Mouse (Mus musculus) ES-Bruce4 (cell line): Measurements from ENCODE around the gene Slc25a22. TPM values are rescaled to one million over a fixed set of nuclear protein-coding genes. Genes with fewer than 3 reads are reported as not detected.
A peak's percentile ranks its signal among the peaks of the same experiment; 100 is the strongest.

Source experiments
- H3K27ac ChIP-seq: 2 replicates; pipeline ENCODE4 v1.5.1; 2012; ENCODE audit warnings: low read length, inconsistent platforms; ENCODE audit not compliant: insufficient read depth
- H3K27me3 ChIP-seq: 2 replicates; pipeline ENCODE4 v1.6.1; 2012; ENCODE audit warnings: mild to moderate bottlenecking, low read length, inconsistent platforms; ENCODE audit not compliant: control insufficient read depth, poor library complexity, insufficient read depth, severe bottlenecking
- H3K36me3 ChIP-seq: 2 replicates; pipeline ENCODE4 v1.6.1; 2012; ENCODE audit warnings: inconsistent platforms, mild to moderate bottlenecking, low read length, moderate library complexity; ENCODE audit not compliant: control insufficient read depth, poor library complexity, insufficient read depth, severe bottlenecking
- H3K4me1 ChIP-seq: one replicate; pipeline ENCODE4 v1.8.1; 2011; ENCODE audit warnings: low read length; ENCODE audit not compliant: control insufficient read depth, insufficient read depth
- H3K4me3 ChIP-seq: 2 replicates; pipeline ENCODE4 v1.5.1; 2011; ENCODE audit warnings: low read depth, mild to moderate bottlenecking, low read length
- H3K9ac ChIP-seq: 2 replicates; pipeline ENCODE4 v1.6.1; 2012; ENCODE audit warnings: low read depth, mild to moderate bottlenecking, inconsistent platforms; ENCODE audit not compliant: poor library complexity, severe bottlenecking
- H3K9me3 ChIP-seq: replicated peaks from 2 replicates; pipeline ENCODE4 v1.6.1; 2012; ENCODE audit warnings: mild to moderate bottlenecking, low read length, inconsistent platforms; ENCODE audit not compliant: control insufficient read depth, poor library complexity, insufficient read depth, severe bottlenecking
- CTCF ChIP-seq: IDR thresholded peaks from one replicate; pipeline ENCODE4 v1.8.1; 2011; ENCODE audit warnings: low read depth, low read length
- EP300 ChIP-seq: IDR thresholded peaks from 2 replicates; pipeline ENCODE4 v1.6.1; 2011; ENCODE audit warnings: low read depth, low read length; ENCODE audit not compliant: insufficient read depth
- POLR2A ChIP-seq: IDR thresholded peaks from one replicate; pipeline ENCODE4 v1.8.1; 2011; ENCODE audit warnings: low read length; ENCODE audit not compliant: insufficient read depth
- polyA plus RNA-seq: library from polyadenylated mRNA; stranded (reverse); fragments of >200 nt; gene quantifications from 2 replicates; pipeline ENCODE4 v1.2.4, GENCODE M21; 2011; ENCODE audit warnings: low read depth; ENCODE audit not compliant: missing spikeins, insufficient read depth, insufficient read length

Slc25a22 gene
- polyA plus RNA-seq, 1 experiment, result 16.3 TPM

- Histone ChIP-seq H3K27ac (no peak overlapping the region), H3K9ac (no peak overlapping the region), H3K4me3 (no peak overlapping the region), H3K4me1 (peaks cover 2% of the 10 kb centered on the region), H3K27me3 (no peaks in the 10 kb centered on the region), H3K36me3 (no peaks in the 10 kb centered on the region), H3K9me3 (no peaks in the 10 kb centered on the region)
- TF ChIP-seq CTCF (no peak), EP300 (no peak), POLR2A (no peak)
Measured at GRCm38 (mm10) chr7:141432186-141432611, 5.5 kb downstream of the Slc25a22 start.

GRCm38 (mm10) chr7:141431434-141432185, 6.1 kb downstream of the Slc25a22 start:
- Histone ChIP-seq H3K4me3 (no peak overlapping the region), H3K9me3 (no peaks in the 10 kb centered on the region), H3K36me3 (no peaks in the 10 kb centered on the region), H3K9ac (no peak overlapping the region), H3K4me1 (peaks cover 2% of the 10 kb centered on the region), H3K27ac (no peak overlapping the region), H3K27me3 (no peaks in the 10 kb centered on the region)
- no peak for TF ChIP-seq POLR2A
- no peak for TF ChIP-seq CTCF
- no peak for TF ChIP-seq EP300

- peaks cover 1% of the 10 kb centered on the region for H3K4me1 ChIP-seq
- H3K27me3 ChIP-seq, result no peaks in the 10 kb centered on the region
- no peak for TF ChIP-seq CTCF
- TF ChIP-seq EP300, result no peak
- TF ChIP-seq POLR2A, result no peak
- no peaks in the 10 kb centered on the region for H3K36me3 ChIP-seq
- H3K4me3 ChIP-seq, result no peak overlapping the region
- H3K9ac ChIP-seq, result no peak overlapping the region
- H3K9me3 ChIP-seq, result no peaks in the 10 kb centered on the region
- H3K27ac ChIP-seq, result no peak overlapping the region
Measured at GRCm38 (mm10) chr7:141430585-141431240, 7.0 kb downstream of the Slc25a22 start.

GRCm38 (mm10) chr7:141429840-141430584, 7.7 kb downstream of the Slc25a22 start:
- H3K27ac ChIP-seq, result peak overlapping the region; percentile 10
- H3K4me3 ChIP-seq, result no peak overlapping the region
- no peaks in the 10 kb centered on the region for H3K4me1 ChIP-seq
- no peaks in the 10 kb centered on the region for H3K27me3 ChIP-seq
- no peak overlapping the region for H3K9ac ChIP-seq
- no peaks in the 10 kb centered on the region for H3K36me3 ChIP-seq
- no peak for TF ChIP-seq CTCF
- TF ChIP-seq POLR2A, result no peak
- no peak for TF ChIP-seq EP300
- no peaks in the 10 kb centered on the region for H3K9me3 ChIP-seq

- peak within 1 kb of the TSS; percentile 29; the same call in 1 of the 2 replicates for H3K4me3 ChIP-seq
- no peaks in the 10 kb centered on the region for H3K4me1 ChIP-seq
- TF ChIP-seq EP300 (0 out of 2 replicates have a peak, but pooled peaks have one; percentile 12), CTCF (no peak)
- peak within 1 kb of the TSS; percentile 10 for H3K27ac ChIP-seq
- H3K27me3 ChIP-seq, result no peaks in the 10 kb centered on the region
- no peaks in the 10 kb centered on the region for H3K36me3 ChIP-seq
- no peak within 1 kb of the TSS for H3K9ac ChIP-seq
- no peaks in the 10 kb centered on the region for H3K9me3 ChIP-seq
Measured at GRCm38 (mm10) chr7:141429310-141429709, 8.4 kb downstream of the Slc25a22 start, which contains the start of gene Cend1. Cend1 (minus strand) TSS chr7:141429491.
